Mouse (Mus musculus): Measurements from ENCODE around the gene Nexn. TPM values are rescaled to one million over a fixed set of nuclear protein-coding genes. Genes with fewer than 3 reads are reported as not detected.

The Nexn gene
- polyA plus RNA-seq, 1 experiment: 10.4 TPM

Other genes starting within 250 kb of the Nexn start
- gene Gipc2, start 100.1 kb downstream of the Nexn start, polyA plus RNA-seq (2012; ENCODE audit: insufficient read depth, insufficient read length, missing spikeins): not detected in 2 replicates
- gene Dnajb4, start 56.0 kb downstream of the Nexn start, polyA plus RNA-seq (2012; ENCODE audit: insufficient read depth, insufficient read length, missing spikeins): 40.7 and 64.7 TPM in 2 replicates
- gene Fubp1, start 55.9 kb downstream of the Nexn start, polyA plus RNA-seq (2012; ENCODE audit: insufficient read depth, insufficient read length, missing spikeins): 26.9 and 63.5 TPM in 2 replicates
- 1.7 and 3.4 TPM in 2 replicates for gene Miga1, start 74.1 kb upstream of the Nexn start, polyA plus RNA-seq (2012; ENCODE audit: insufficient read depth, insufficient read length, missing spikeins)
- gene Usp33, start 80.1 kb upstream of the Nexn start, polyA plus RNA-seq (2012; ENCODE audit: insufficient read depth, insufficient read length, missing spikeins): 21.6 and 24.1 TPM in 2 replicates
- 13.0 and 15.2 TPM in 2 replicates for gene Zzz3, start 129.1 kb upstream of the Nexn start, polyA plus RNA-seq (2012; ENCODE audit: insufficient read depth, insufficient read length, missing spikeins)

Data from brown adipose tissue, adult 24 weeks (tissue).